Mouse (Mus musculus) liver, embryonic 11.5 days (tissue): ENCODE results near the gene Gm21983. TPM values are rescaled to one million over a fixed set of nuclear protein-coding genes. Genes with fewer than 3 reads are reported as not detected.

Experiments used
- ATAC-seq: fragments of 200-750 bp; cut with Nextera tagmentation; replicated peaks from 2 replicates; pipeline ENCODE4 v1.8.0; 2017; ENCODE audit warnings: moderate number of reproducible peaks, mild to moderate bottlenecking, moderate TSS enrichment, moderate library complexity; ENCODE audit not compliant: low FRiP score
- DNase-seq: peaks from one replicate; pipeline ENCODE4 v3.0.0-alpha.2; 2017; ENCODE audit warnings: low spot score
- H3K27ac ChIP-seq: fragments of 300-500 bp; sonication (generic); 2 replicates; pipeline ENCODE4 v1.5.1; 2014; ENCODE audit warnings: mild to moderate bottlenecking, low read depth, low read length, control low read depth
- H3K27me3 ChIP-seq: fragments of 300-500 bp; sonication (generic); replicated peaks from 2 replicates; pipeline ENCODE4 v1.6.1; 2014; ENCODE audit warnings: low read length, mixed read lengths; ENCODE audit not compliant: control insufficient read depth, insufficient read depth
- H3K36me3 ChIP-seq: fragments of 300-500 bp; sonication (generic); 2 replicates; pipeline ENCODE4 v1.6.1; 2014; ENCODE audit warnings: mild to moderate bottlenecking, low read length, moderate library complexity, mixed read lengths; ENCODE audit not compliant: control insufficient read depth, insufficient read depth
- H3K4me1 ChIP-seq: fragments of 300-500 bp; sonication (generic); replicated peaks from 2 replicates; pipeline ENCODE4 v1.6.1; 2014; ENCODE audit warnings: low read length, mixed read lengths; ENCODE audit not compliant: control insufficient read depth, insufficient read depth
- H3K4me2 ChIP-seq: fragments of 300-500 bp; sonication (generic); 2 replicates; pipeline ENCODE4 v1.6.1; 2014; ENCODE audit warnings: mild to moderate bottlenecking, control low read depth, moderate library complexity
- H3K4me3 ChIP-seq: fragments of 300-500 bp; sonication (generic); 2 replicates; pipeline ENCODE4 v1.5.1; 2014; ENCODE audit warnings: low read depth, low read length, control low read depth
- H3K9ac ChIP-seq: fragments of 300-500 bp; sonication (generic); 2 replicates; pipeline ENCODE4 v1.6.1; 2014; ENCODE audit warnings: low read depth, low read length, control low read depth
- H3K9me3 ChIP-seq: fragments of 300-500 bp; sonication (generic); 2 replicates; pipeline ENCODE4 v1.6.1; 2016; ENCODE audit warnings: low read length, inconsistent platforms, mixed read lengths; ENCODE audit not compliant: control insufficient read depth
- WGBS: fragments of 180-500 bp; shearing (Covaris S2); extraction: QIAGEN DNeasy Blood & Tissue Kit; methylation state at CpG from one replicate; pipeline ENCODE4 v1.1.7; 2014; 5-methylcytosine and 5-hydroxymethylcytosine counted together
- polyA plus RNA-seq: library from polyadenylated mRNA; unstranded; fragments of >200 nt; fragmentation: Nextera tagmentation; extraction: Ambion mirVana; gene quantifications from 2 replicates; pipeline ENCODE4 v1.2.1, GENCODE M21; 2014

Gene Gm21983
- polyA plus RNA-seq, 1 experiment from 2014 or later: not detected

DNA sequence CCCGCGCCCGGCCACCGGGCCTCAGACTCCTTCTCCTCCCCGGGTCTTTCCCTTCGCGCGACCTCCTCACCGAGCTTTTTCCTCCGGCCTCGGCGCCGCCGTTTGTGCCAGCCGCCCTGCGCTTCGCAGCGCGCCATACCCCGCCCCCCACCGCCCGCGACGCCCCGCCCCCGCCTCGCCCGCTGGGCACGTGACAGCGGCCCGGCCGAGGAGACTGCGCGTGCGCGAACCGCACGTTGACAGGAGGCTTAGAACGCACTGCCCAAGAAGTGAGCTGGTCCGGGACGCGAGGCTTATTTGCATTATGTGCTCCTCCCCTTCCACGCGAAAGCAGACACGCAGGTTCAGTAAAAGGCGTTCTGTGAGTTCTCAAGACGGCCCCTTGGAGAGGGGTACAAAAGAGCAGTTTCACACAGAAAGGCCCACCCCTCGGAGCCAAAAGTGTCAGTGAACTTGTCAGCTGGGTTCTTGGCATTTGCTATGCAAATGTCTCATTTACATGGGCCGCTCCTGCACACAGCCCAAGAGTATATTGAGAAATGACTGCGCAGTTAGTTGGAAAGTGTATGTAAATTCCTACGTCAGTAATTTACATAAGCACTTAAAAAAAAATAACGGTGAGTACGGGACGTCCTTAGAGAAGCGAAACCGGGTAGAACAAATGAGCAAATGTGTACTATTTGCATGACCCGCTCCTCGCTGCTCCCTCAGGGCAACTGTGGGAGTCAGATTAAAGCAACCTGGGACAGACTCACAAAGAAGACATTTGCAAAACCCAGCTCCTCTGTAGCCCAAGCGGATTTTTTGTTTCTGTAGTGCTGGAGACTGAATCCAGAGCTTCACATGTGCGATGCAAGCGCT, 14.0 kb downstream of the Gm21983 start, which contains the start of gene Egln2:
Gene Egln2, minus strand, starts transcription at position 189 of the 861 bp plus-strand sequence.
- H3K9ac ChIP-seq: peak within 1 kb of the TSS; percentile 90
- H3K4me3 ChIP-seq: peak within 1 kb of the TSS; percentile 76
- H3K9me3 ChIP-seq: no peaks in the 10 kb centered on the region
- peak within 1 kb of the TSS; percentile 93 for H3K27ac ChIP-seq
- H3K27me3 ChIP-seq: no peaks in the 10 kb centered on the region
- peaks cover 13% of the 10 kb centered on the region for H3K36me3 ChIP-seq
- H3K4me2 ChIP-seq: peak within 1 kb of the TSS; percentile 89
- H3K4me1 ChIP-seq: peaks cover 35% of the 10 kb centered on the region
- 1% methylated on average over 51 of the region's 61 CpGs for WGBS
- ATAC-seq (peak; percentile 83), DNase-seq (peak; percentile 98)

DNA sequence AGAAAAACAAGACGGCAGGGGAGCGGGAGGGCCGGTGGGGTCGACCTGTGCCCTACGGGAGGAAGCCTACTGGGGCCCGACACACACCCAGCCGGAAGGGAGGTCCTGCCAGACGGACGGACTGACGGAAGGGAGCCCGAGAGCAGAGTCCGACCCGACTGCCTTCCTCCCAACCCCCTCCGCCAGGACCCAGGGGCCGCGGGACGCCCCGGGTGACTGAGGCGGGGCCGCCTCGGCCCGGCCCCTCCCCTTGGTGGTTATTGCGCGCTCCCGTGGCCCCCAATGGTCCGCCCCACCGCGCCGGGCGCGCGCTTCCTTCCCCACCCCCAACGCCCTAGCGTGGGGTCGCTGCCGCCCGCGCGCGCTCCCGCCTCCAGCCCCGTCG, 14.7 kb downstream of the Gm21983 start:
- H3K4me3 ChIP-seq: peak overlapping the region; percentile 76
- no peaks in the 10 kb centered on the region for H3K9me3 ChIP-seq
- H3K27me3 ChIP-seq: no peaks in the 10 kb centered on the region
- H3K36me3 ChIP-seq: peaks cover 11% of the 10 kb centered on the region
- peak overlapping the region; percentile 89 for H3K4me2 ChIP-seq
- ATAC-seq (peak; percentile 79), DNase-seq (peak; percentile 92)
- under 1% methylated on average over 12 of the region's 43 CpGs for WGBS
- H3K4me1 ChIP-seq: peaks cover 35% of the 10 kb centered on the region
- peak overlapping the region; percentile 90 for H3K9ac ChIP-seq
- H3K27ac ChIP-seq: peak overlapping the region; percentile 93

DNA sequence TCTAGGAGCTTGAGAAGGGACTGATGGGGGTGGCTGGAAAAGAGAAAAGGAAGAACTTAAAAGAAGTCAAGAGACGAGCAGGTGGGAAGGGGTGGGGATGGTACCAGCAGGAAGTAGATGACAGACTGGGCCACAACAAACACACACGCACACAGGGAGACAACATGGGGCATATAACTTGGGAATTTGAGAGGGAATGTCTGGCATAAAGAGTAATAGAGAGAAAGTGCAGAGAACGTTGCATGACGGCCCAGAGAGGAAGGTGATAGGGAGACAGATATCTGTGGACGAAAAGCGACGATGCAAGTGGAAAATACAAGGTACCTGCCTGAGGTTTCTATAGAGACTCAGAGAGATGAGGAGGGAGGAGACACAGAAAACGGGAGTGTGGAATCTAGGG, 15.2 kb downstream of the Gm21983 start:
- H3K27me3 ChIP-seq: no peaks in the 10 kb centered on the region
- ATAC-seq: no peak
- H3K9ac ChIP-seq: peak overlapping the region; percentile 90
- peaks cover 38% of the 10 kb centered on the region for H3K4me1 ChIP-seq
- H3K9me3 ChIP-seq: no peaks in the 10 kb centered on the region
- peak overlapping the region; percentile 89 for H3K4me2 ChIP-seq
- 4% methylated on average over 8 of the region's 8 CpGs for WGBS
- H3K27ac ChIP-seq: peak overlapping the region; percentile 93
- peaks cover 9% of the 10 kb centered on the region for H3K36me3 ChIP-seq
- DNase-seq: no peak
- peak overlapping the region; percentile 76 for H3K4me3 ChIP-seq

DNA sequence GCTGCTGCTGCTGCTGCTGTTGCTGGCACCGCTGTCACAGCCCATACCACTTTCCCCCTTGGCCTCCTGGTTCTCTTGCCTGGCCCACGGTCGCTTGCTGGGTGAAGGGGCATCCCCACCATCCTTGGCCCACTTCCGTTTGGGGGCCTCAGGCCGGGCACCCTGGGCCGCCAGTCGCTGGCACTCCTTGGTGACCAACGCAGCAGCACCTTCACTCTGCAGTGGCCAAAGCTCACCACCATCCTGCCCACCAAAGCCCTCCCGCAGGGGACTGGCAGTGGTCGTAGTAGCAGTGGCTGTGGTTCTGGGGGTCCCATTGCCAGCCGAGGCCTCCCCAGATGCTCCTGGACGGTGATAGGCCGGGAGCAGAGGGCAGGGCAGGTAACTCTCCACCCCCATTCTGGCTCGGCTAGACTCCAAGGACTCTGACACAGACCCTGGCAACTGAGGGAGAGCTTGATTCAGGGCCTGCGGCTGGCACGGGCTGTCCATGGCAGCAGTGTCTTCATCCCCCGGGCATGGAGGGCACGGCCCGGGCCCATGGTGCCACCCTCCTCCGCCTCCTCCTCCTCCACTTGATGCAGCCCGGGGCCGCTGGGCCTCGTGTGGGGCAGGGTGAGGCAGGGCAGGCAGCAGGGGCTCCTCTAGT, 15.8 kb downstream of the Gm21983 start:
- ATAC-seq (no peak), DNase-seq (no peak)
- H3K27me3 ChIP-seq: no peaks in the 10 kb centered on the region
- H3K9ac ChIP-seq: peak overlapping the region; percentile 90
- no peak overlapping the region; the same call in 1 of the 2 replicates for H3K27ac ChIP-seq
- H3K4me1 ChIP-seq: peaks cover 38% of the 10 kb centered on the region
- H3K4me3 ChIP-seq: peak overlapping the region; percentile 76
- 68% methylated on average over 23 of the region's 23 CpGs for WGBS
- H3K9me3 ChIP-seq: no peaks in the 10 kb centered on the region
- H3K4me2 ChIP-seq: peak overlapping the region; percentile 89
- H3K36me3 ChIP-seq: peaks cover 9% of the 10 kb centered on the region

DNA sequence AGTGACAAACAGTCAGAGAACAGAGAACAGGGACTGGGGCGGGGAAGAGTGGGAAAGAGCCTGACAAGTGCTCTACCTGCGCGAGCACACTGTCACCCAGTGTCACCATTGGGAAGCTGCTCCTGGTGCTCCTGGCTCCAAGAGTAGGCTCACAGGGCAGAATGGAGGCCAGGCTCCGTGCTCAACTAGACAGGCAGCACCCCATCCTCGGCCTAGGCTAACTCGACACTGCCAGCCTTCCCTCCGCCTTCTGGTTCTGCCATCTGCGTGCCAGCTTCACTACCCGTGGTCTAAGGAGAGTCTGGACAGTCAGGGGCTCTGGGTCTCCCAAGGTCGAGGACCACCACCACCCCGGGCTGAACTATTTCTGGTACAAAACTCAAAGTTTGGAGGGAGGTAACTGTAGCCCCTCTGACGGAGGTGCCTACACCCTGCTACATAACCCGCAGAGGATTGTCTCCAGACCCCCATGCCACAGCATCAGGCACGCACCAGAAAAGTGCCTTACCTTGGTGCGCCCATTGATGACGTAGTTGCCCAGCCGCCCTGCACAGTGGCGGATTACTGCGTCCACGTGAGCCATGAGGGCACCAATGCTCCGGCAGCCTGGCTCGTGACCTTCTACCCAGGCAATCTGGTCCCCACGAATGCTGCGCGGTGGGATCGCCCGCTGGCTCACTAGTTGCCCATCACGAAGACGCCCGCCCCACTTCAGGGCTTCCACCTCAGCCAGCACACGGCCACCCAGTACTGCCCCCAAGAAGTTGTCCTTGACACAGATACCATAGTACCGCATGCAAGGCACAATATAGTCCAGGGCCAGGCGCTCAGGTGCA, 16.6 kb downstream of the Gm21983 start:
- Histone ChIP-seq H3K9me3 (no peaks in the 10 kb centered on the region), H3K4me1 (peaks cover 38% of the 10 kb centered on the region), H3K27me3 (no peaks in the 10 kb centered on the region), H3K4me2 (peak overlapping the region; percentile 89), H3K36me3 (peaks cover 9% of the 10 kb centered on the region), H3K4me3 (peak overlapping the region; percentile 6; the same call in 1 of the 2 replicates), H3K27ac (no peak overlapping the region), H3K9ac (peak overlapping the region; percentile 22; the same call in 1 of the 2 replicates)
- ATAC-seq (no peak), DNase-seq (no peak)
- WGBS: 84% methylated on average over 33 of the region's 33 CpGs

DNA sequence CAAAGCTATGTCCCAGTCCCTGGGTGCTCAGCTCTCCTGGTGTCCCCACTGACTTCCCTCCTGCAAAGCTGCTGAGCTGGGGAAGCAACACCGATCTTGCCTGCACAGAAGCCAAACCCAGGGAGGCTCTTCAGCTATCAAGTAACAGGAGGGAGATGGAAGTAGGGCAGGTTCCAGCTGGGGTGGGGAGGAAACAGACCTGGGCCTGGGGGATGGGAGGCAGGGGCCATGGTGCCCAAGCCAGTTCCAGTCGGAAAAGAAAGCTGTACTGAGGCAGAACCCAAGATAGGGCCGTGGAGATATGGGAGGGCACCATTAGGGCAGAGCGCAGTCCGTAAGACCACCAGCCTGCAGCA, 17.5 kb downstream of the Gm21983 start:
- Histone ChIP-seq H3K36me3 (peaks cover 15% of the 10 kb centered on the region), H3K9ac (no peak overlapping the region), H3K27me3 (no peaks in the 10 kb centered on the region), H3K4me2 (0 out of 2 replicates have a peak overlapping the region, but pooled peaks have one; percentile 1), H3K9me3 (no peaks in the 10 kb centered on the region), H3K4me1 (peaks cover 36% of the 10 kb centered on the region), H3K27ac (no peak overlapping the region), H3K4me3 (no peak overlapping the region)
- 88% methylated on average over 5 of the region's 5 CpGs for whole genome bisulfite sequencing
- ATAC-seq (no peak), DNase-seq (no peak)

DNA sequence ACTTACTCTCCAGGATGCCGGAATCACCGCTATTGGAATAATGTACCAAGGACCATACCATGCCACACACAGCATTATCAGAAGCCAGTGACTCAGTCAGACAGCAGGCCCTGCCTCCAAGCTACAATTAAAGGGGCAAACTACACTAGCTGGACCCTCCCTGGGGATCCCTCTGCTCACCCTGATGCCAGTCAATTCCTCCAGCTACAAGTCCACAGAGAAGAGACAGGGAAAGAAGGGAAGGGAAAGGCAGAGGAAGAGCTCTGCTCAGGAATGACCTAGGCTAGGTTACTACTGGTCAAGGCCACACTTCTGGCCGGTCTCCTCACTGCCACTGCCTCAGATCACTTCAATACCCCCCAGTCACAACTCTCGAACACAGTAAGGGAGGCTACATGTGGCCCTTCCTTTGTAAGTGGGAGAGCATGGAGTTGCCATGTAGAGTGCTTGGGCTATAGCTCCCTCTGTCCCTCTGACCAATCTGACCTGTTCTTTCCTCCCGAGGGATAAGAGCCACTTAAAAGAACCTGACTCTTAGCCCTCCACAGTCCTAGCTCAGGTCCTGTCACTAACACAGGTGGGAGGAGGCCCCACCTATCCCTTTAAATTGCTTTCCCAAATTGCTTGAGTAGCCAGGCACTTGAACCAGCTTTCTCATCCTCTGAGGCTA, 18.0 kb downstream of the Gm21983 start:
- Histone ChIP-seq H3K36me3 (peaks cover 18% of the 10 kb centered on the region), H3K4me2 (no peak overlapping the region), H3K27me3 (no peaks in the 10 kb centered on the region), H3K27ac (no peak overlapping the region), H3K4me1 (peaks cover 32% of the 10 kb centered on the region), H3K4me3 (no peak overlapping the region), H3K9ac (no peak overlapping the region), H3K9me3 (no peaks in the 10 kb centered on the region)
- WGBS: 81% methylated on average over 5 of the region's 5 CpGs
- ATAC-seq: no peak
- DNase-seq: no peak

DNA sequence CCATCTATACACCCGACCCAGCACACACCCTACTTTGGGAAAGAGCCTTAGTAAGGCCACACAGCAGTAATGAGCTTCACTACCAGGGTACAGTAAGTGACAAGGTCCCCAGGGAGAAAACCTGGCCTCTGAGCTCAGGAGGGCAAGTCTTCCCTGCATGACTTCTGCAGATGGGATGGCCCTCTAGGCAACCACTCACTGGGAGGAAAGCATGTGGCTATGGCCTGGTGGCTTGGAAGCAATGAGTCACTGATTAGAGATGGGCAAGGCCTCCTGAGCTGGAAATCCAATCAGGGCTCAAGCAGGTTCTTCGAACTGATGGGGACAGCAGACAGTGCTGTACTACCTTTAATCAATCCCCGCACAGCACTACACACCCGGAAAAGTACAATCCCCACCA, 19.1 kb downstream of the Gm21983 start:
- Histone ChIP-seq H3K27ac (no peak overlapping the region), H3K36me3 (peaks cover 26% of the 10 kb centered on the region), H3K9ac (no peak overlapping the region), H3K27me3 (no peaks in the 10 kb centered on the region), H3K4me1 (peaks cover 24% of the 10 kb centered on the region), H3K9me3 (no peaks in the 10 kb centered on the region), H3K4me3 (no peak overlapping the region), H3K4me2 (no peak overlapping the region)
- 77% methylated on average over 4 of the region's 4 CpGs for WGBS
- no peak for ATAC-seq
- no peak for DNase-seq
